Mouse (Mus musculus): ENCODE data around the gene Zscan4b. TPM values are rescaled to one million over a fixed set of nuclear protein-coding genes. Genes with fewer than 3 reads are reported as not detected.
"Not testable (repeated sequence)": the region's sequence is repeated elsewhere in the genome, so short reads cannot be mapped to it uniquely, and the experiment has no call there.

Zscan4b gene
- total RNA-seq (2014; rRNA removed): not detected in 2 replicates
- not detected in 2 replicates for polyA plus RNA-seq (2012; rRNA removed)

DNA sequence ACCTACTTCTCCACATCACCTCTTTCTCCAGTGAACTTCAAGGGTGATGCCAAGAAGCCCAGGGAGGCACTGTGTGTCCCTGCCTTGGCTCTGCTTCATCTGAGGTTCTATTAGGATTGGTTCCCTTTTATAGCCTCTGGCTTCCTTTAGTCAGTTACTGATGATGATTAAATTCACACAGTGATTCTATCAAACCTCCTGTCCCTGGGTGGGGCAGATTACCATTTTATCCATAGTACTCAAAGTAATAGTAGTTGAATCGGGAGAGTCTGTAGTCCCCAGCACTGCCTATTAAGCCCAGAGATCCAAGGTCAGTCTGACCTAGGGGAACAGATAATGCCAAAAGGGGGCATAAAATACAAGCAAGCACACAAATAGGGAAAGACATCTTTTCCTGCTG is at the start of gene Zscan4b:
Gene Zscan4b, minus strand, starts transcription at position 101 of the 400 bp plus-strand sequence.
- H3K36me3 ChIP-seq (ENCODE audit: control insufficient read depth, insufficient read depth, low read length); DNase-seq (ENCODE audit: extremely low read depth, low read depth, low spot score); H3K27ac ChIP-seq (replicated peaks; ENCODE audit: insufficient read depth, low read depth, low read length); H3K9ac ChIP-seq (ENCODE audit: low read depth, low read length); H3K4me3 ChIP-seq (ENCODE audit: insufficient read depth, low read depth, low read length); H3K27me3 ChIP-seq (ENCODE audit: control insufficient read depth, insufficient read depth, low read length); H3K4me1 ChIP-seq (ENCODE audit: control insufficient read depth, insufficient read depth, low read length); H3K79me2 ChIP-seq (ENCODE audit: control insufficient read depth, insufficient read depth, low read length): not testable (repeated sequence)
- 96% methylated on average over 1 of the region's 1 CpGs for whole genome bisulfite sequencing

Other genes starting within 250 kb of the Zscan4b start
- not detected in 2 replicates for gene Nlrp4b, start 217.3 kb downstream of the Zscan4b start, total RNA-seq (2014; rRNA removed)
- not detected in 2 replicates for gene Nlrp4b, start 217.3 kb downstream of the Zscan4b start, polyA plus RNA-seq (2012; rRNA removed)
- gene Vmn1r71, start 150.7 kb downstream of the Zscan4b start, total RNA-seq (2014; rRNA removed): not detected in 2 replicates
- gene Vmn1r71, start 150.7 kb downstream of the Zscan4b start, polyA plus RNA-seq (2012; rRNA removed): not detected in 2 replicates
- gene Zscan4c, start 100.7 kb upstream of the Zscan4b start, total RNA-seq (2014; rRNA removed): not detected in 2 replicates
- not detected in 2 replicates for gene Zscan4c, start 100.7 kb upstream of the Zscan4b start, polyA plus RNA-seq (2012; rRNA removed)
- gene Zscan4-ps1, start 164.6 kb upstream of the Zscan4b start, total RNA-seq (2014; rRNA removed): not detected in 2 replicates
- not detected in 2 replicates for gene Zscan4-ps1, start 164.6 kb upstream of the Zscan4b start, polyA plus RNA-seq (2012; rRNA removed)

Data from liver, adult 2 months (tissue).